Mouse (Mus musculus) testis, adult 2 months (tissue): ENCODE results near the gene Zfp385c. TPM values are rescaled to one million over a fixed set of nuclear protein-coding genes. Genes with fewer than 3 reads are reported as not detected.

Experiments used
- H3K27ac ChIP-seq: fragments of 200-500 bp; 2 replicates; pipeline ENCODE4 v1.5.1; 2012; ENCODE audit warnings: low read depth, low read length; ENCODE audit not compliant: control insufficient read depth, insufficient read depth
- H3K27me3 ChIP-seq: fragments of 200-500 bp; 2 replicates; pipeline ENCODE4 v1.6.1; 2012; ENCODE audit warnings: mild to moderate bottlenecking, low read length, moderate library complexity; ENCODE audit not compliant: control insufficient read depth, insufficient read depth
- H3K36me3 ChIP-seq: fragments of 200-500 bp; 2 replicates; pipeline ENCODE4 v1.6.1; 2012; ENCODE audit warnings: mild to moderate bottlenecking, low read length; ENCODE audit not compliant: control insufficient read depth, insufficient read depth
- H3K4me1 ChIP-seq: fragments of 200-500 bp; 2 replicates; pipeline ENCODE4 v1.6.1; 2012; ENCODE audit warnings: low read length; ENCODE audit not compliant: control insufficient read depth, insufficient read depth
- H3K4me3 ChIP-seq: fragments of 200-500 bp; 2 replicates; pipeline ENCODE4 v1.5.1; 2012; ENCODE audit warnings: low read depth, mild to moderate bottlenecking, low read length, moderate library complexity, mixed read lengths; ENCODE audit not compliant: control insufficient read depth
- CTCF ChIP-seq: fragments of 200-500 bp; IDR thresholded peaks from 2 replicates; pipeline ENCODE4 v1.5.1; 2012; ENCODE audit warnings: low read depth, mild to moderate bottlenecking, inconsistent platforms, low read length, moderate library complexity; ENCODE audit not compliant: control insufficient read depth, insufficient read depth, insufficient replicate concordance
- POLR2A ChIP-seq: fragments of 200-500 bp; IDR thresholded peaks from 2 replicates; pipeline ENCODE4 v1.6.1; 2012; ENCODE audit warnings: low read depth, mild to moderate bottlenecking, inconsistent platforms, low read length, moderate library complexity; ENCODE audit not compliant: control insufficient read depth
- polyA plus RNA-seq: library from polyadenylated mRNA; depleted of rRNA; stranded (reverse); fragments of >200 nt; gene quantifications from 2 replicates; pipeline ENCODE4 v1.2.3, GENCODE M21; 2012

Zfp385c gene
- polyA plus RNA-seq, 1 experiment: 2.6 TPM

DNA sequence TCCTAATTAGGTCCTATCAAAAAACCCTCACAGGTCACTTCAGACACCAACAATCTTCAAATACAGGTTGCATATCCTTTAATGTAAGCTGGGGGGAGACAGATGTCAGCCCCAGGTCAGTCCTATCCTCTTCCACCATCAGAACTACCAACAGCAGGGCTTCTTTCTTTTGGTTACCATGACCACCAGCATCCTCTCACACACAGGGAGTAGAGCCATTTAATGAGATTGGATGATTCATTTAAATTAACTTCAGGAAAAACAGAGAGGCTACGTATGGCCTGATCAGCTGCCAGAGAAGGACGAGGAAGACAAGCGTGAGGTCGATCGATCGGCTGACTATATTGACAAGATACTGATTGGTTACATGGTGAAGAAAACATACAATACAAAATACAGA is 22.7 kb upstream of the Zfp385c start:
- Histone ChIP-seq H3K4me1 (peaks cover 26% of the 10 kb centered on the region), H3K4me3 (peak overlapping the region; percentile 93), H3K27me3 (no peaks in the 10 kb centered on the region), H3K27ac (no peak overlapping the region), H3K36me3 (no peaks in the 10 kb centered on the region)
- no peak for TF ChIP-seq POLR2A
- no peak for TF ChIP-seq CTCF

DNA sequence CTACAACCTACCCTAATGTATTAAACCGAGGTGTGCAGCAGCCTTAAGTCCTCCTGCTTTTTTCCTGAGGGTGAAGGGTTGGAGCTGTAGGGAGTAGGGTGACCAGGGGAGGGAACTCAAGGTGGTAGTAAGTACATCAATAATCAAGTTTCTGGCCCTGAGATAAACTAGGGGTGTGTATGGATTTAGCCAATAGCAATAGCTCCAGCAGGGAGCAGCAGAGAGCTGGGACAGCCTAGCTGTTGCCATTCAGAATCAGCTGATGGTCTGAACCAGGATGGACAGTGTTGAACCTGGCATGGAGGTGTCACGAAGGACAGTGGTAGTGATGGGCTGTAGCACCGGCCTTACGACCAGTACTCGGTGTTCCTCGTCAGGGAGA is 22.3 kb upstream of the Zfp385c start:
- H3K27me3 ChIP-seq: no peaks in the 10 kb centered on the region
- no peaks in the 10 kb centered on the region for H3K36me3 ChIP-seq
- peaks cover 26% of the 10 kb centered on the region for H3K4me1 ChIP-seq
- peak overlapping the region; percentile 97 for H3K27ac ChIP-seq
- peak overlapping the region; percentile 93 for H3K4me3 ChIP-seq
- no peak for TF ChIP-seq POLR2A
- TF ChIP-seq CTCF: peak; percentile 61; the same call in 1 of the 2 replicates

DNA sequence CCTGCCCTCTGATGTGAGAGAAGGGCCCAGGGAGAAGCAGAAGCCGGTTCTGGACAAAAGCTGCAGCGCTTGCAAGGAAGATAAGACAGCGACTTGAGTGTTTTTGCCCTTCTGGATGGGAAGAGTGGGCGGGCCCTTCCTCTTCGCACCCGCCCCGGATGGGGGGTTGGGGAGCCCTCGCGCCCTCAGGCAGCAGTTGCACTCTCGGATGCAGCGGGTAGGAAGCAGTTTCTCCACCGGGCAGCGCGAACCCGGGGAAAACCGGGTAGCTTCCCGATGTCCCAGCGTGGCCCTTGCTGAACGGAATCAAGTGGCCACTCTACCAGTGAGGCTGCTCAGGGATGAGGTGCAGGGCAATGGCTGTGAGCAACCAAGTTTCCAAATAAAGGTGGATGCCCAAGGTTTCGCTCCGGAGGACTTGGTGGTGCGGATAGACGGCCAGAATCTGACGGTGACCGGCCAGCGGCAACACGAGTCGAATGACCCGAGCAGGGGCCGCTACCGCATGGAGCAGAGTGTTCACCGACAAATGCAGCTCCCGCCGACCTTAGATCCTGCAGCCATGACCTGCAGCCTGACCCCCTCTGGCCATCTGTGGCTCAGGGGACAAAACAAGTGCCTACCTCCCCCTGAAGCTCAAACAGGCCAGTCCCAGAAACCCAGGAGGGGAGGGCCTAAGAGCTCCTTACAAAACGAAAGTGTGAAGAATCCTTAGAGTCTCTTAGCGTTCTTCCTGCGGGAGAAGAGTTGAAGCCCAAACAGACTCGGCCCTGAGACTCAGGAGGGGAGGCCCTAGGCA is 21.7 kb upstream of the Zfp385c start, which contains the start of gene Hspb9:
Gene Hspb9, plus strand, starts transcription at position 116 of the 799 bp plus-strand sequence.
- H3K27ac ChIP-seq: peak within 1 kb of the TSS; percentile 97

DNA sequence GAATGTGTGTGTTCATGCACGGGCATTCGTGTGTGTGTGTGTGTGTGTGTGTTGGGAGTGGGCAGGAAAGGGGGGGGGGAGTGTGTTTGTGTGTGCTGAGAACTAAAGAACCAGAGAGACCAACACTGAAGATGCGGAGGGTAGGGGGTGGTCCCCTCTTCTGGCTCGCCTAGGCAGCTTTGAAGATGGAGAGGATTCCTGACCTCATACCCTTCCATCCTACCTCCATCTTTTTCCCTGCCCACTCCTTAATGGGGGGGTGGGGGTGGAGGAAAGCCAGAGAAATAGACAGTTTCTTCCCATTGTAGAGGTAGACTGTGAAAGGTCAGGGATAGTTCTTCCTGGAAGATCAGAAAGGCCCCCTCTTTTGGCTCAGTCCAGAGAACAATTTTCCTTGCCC is 20.9 kb upstream of the Zfp385c start:
- peak overlapping the region; percentile 93 for H3K4me3 ChIP-seq

More for the DNA sequence above, 21.7 kb upstream of the Zfp385c start, which contains the start of gene Hspb9:
- no peaks in the 10 kb centered on the region for H3K36me3 ChIP-seq
- H3K27me3 ChIP-seq: no peaks in the 10 kb centered on the region
- H3K4me1 ChIP-seq: peaks cover 26% of the 10 kb centered on the region
- H3K4me3 ChIP-seq: peak within 1 kb of the TSS; percentile 93
- TF ChIP-seq POLR2A: peak; percentile 79
- TF ChIP-seq CTCF: no peak

DNA sequence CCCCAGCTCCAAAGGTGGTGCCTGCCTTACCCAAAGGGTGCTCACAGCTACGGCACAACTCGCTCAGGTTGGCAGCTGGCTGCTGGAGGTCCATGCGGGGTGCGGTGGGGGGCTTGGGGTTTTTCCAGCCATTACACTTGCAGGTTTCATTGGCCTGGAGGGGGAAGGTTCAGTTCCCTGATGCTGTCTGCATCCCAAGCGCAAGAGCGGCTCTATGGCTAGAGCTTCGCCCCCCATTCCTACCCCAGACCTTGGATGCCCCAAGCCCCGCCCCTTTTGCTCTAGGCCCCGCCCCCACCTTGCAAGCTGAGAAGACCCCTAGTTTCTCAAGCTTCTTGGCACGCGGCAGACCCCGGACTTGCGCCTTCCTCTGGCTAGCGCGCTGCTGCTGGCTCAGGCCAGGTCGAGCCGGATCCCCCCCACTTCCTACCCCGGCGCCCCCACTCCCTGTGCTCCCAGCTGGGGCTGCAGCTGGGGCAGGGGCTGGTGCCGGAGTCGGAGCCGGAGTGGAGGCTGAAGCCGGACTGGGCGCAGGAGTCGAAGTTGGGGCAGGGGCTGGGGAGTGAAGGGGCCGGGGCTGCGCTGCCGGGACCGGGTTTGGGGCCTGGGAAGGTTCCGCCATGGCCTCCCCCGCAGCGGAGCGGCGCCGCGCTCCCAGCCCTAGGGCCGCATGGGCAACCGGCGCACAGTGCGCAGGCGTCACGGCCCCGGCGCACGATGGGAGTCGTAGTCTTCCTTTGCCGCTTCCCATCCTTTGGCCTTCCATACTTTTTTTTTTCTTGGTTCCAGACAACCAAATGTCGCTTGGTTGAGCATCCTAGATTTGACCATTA is 19.7 kb upstream of the Zfp385c start, which contains the start of gene Kat2a:
Gene Kat2a, minus strand, starts transcription at position 683 of the 833 bp plus-strand sequence.
- Histone ChIP-seq H3K4me1 (peaks cover 26% of the 10 kb centered on the region), H3K36me3 (peaks cover 1% of the 10 kb centered on the region; the same call in 1 of the 2 replicates), H3K27ac (peak within 1 kb of the TSS; percentile 97), H3K27me3 (no peaks in the 10 kb centered on the region), H3K4me3 (peak within 1 kb of the TSS; percentile 93)
- TF ChIP-seq POLR2A: peak; percentile 77
- no peak for TF ChIP-seq CTCF

More for the DNA sequence above, 20.9 kb upstream of the Zfp385c start:
- peaks cover 26% of the 10 kb centered on the region for H3K4me1 ChIP-seq
- peak overlapping the region; percentile 97 for H3K27ac ChIP-seq
- no peaks in the 10 kb centered on the region for H3K27me3 ChIP-seq
- H3K36me3 ChIP-seq: peaks cover 1% of the 10 kb centered on the region; the same call in 1 of the 2 replicates
- TF ChIP-seq CTCF (no peak), POLR2A (no peak)

DNA sequence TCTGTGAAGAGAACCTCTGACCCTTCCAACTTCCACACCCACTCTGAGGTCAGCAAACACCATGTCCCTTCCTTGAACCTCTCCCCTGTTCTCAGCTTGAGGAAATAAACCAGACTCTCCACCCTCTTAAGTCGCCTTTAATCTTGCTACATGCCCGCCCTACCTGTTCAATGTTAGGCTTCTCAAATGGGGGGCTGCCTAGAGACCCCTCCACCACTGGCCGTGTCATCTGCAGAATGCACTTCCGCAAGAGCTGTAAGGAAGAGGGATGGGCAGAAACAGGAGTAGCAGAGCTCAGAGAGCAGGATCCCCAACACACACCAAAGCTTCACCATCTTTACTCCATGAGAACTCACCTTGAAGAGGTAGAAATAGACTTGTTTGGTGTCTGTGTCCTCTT is 18.7 kb upstream of the Zfp385c start:
- Histone ChIP-seq H3K4me3 (no peak overlapping the region), H3K27ac (no peak overlapping the region), H3K4me1 (peaks cover 26% of the 10 kb centered on the region), H3K36me3 (peaks cover 1% of the 10 kb centered on the region; the same call in 1 of the 2 replicates), H3K27me3 (no peaks in the 10 kb centered on the region)
- no peak for TF ChIP-seq CTCF
- no peak for TF ChIP-seq POLR2A

DNA sequence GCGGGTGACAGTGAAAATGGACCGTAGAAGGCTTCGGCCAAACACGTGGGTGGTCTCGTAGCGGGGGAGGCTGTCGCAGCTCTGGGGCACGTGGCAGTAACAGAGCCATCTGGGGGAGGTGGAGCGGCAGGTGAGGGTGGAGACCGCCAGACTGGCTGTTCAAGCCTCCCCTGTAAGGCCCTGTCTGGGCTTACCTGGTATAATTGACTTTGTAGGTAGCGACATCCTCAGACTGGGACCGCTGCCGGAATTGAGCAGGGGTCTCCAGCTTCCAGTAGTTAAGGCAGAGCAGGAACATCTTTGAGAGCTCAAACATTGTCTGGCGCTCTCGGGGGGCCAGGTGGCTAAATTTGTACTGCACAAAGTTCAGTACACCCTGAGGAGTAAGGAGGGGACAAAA is 18.3 kb upstream of the Zfp385c start:
- no peaks in the 10 kb centered on the region for H3K27me3 ChIP-seq
- no peak for TF ChIP-seq POLR2A
- TF ChIP-seq CTCF: no peak
- peaks cover 1% of the 10 kb centered on the region; the same call in 1 of the 2 replicates for H3K36me3 ChIP-seq
- H3K27ac ChIP-seq: no peak overlapping the region
- no peak overlapping the region for H3K4me3 ChIP-seq
- H3K4me1 ChIP-seq: peaks cover 26% of the 10 kb centered on the region
